Mouse (Mus musculus) lung, embryonic 14.5 days (tissue): Measurements from ENCODE around the gene Taok1. TPM values are rescaled to one million over a fixed set of nuclear protein-coding genes. Genes with fewer than 3 reads are reported as not detected.

ENCODE experiments used
- ATAC-seq: fragments of 200-750 bp; cut with Nextera tagmentation; 2 replicates; pipeline ENCODE4 v1.8.0; 2017; ENCODE audit warnings: mild to moderate bottlenecking, moderate TSS enrichment, moderate library complexity; ENCODE audit not compliant: insufficient read depth
- DNase-seq: peaks from one replicate; pipeline ENCODE4 v3.0.0-alpha.2; 2015
- H3K27ac ChIP-seq: fragments of 300-500 bp; sonication (generic); 2 replicates; pipeline ENCODE4 v1.5.1; 2014; ENCODE audit warnings: low read depth, mild to moderate bottlenecking, moderate library complexity
- H3K27me3 ChIP-seq: fragments of 300-500 bp; sonication (generic); 2 replicates; pipeline ENCODE4 v1.6.1; 2014; ENCODE audit warnings: low read length, control low read depth; ENCODE audit not compliant: insufficient read depth
- H3K36me3 ChIP-seq: fragments of 300-500 bp; sonication (generic); 2 replicates; pipeline ENCODE4 v1.6.1; 2014; ENCODE audit warnings: control low read depth; ENCODE audit not compliant: insufficient read depth
- H3K4me1 ChIP-seq: fragments of 300-500 bp; sonication (generic); 2 replicates; pipeline ENCODE4 v1.6.1; 2014; ENCODE audit warnings: antibody characterized with exemption, control low read depth; ENCODE audit not compliant: insufficient read depth
- H3K4me2 ChIP-seq: fragments of 300-500 bp; sonication (generic); 2 replicates; pipeline ENCODE4 v1.6.1; 2014; ENCODE audit warnings: mild to moderate bottlenecking
- H3K4me3 ChIP-seq: fragments of 300-500 bp; sonication (generic); 2 replicates; pipeline ENCODE4 v1.5.1; 2014; ENCODE audit warnings: low read depth, low read length
- H3K9ac ChIP-seq: fragments of 300-500 bp; sonication (generic); 2 replicates; pipeline ENCODE4 v1.6.1; 2014
- H3K9me3 ChIP-seq: fragments of 300-500 bp; sonication (generic); 2 replicates; pipeline ENCODE4 v1.6.1; 2016; ENCODE audit warnings: low read depth, low read length, control low read depth
- CTCF ChIP-seq: IDR thresholded peaks from 2 replicates; pipeline ENCODE4 v1.5.1; 2016; ENCODE audit warnings: antibody characterized with exemption, low read depth
- WGBS: fragments of 180-500 bp; shearing (Covaris S2); extraction: QIAGEN DNeasy Blood & Tissue Kit; methylation state at CpG from one replicate; pipeline ENCODE4 v1.1.7; 2014; 5-methylcytosine and 5-hydroxymethylcytosine counted together
- polyA plus RNA-seq: library from polyadenylated mRNA; unstranded; fragments of >200 nt; fragmentation: Nextera tagmentation; extraction: Ambion mirVana; gene quantifications from 2 replicates; pipeline ENCODE4 v1.2.1, GENCODE M21; 2014

Gene Taok1
- polyA plus RNA-seq, 1 experiment from 2014 or later: 20.8 TPM

DNA sequence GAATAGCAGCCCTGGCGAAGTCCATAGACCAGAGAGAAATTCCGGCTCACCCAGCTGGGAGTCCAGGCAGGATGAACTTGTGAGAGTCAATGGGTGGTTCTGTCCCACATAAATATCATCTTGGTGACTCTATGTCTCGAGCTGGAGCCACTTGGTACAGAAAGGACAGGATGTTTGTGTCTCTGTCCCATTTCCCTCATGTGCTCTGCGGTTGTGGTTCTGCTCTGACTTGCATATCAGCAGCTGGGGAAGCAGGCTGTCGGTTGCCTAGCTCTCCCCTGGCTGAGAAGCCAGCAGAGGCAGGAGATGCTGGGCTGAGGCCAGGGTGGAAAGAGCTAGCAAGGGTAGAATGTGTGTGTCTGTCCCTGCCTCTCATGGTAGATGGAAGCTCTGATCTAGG, 88.6 kb downstream of the Taok1 start, which contains the start of gene Gm10392:
Gene Gm10392 (minus strand): TSS at position 156 of the 400 bp plus-strand sequence.
- ATAC-seq: no peak
- TF ChIP-seq CTCF: no peak
- Histone ChIP-seq H3K9ac (no peak within 1 kb of the TSS), H3K9me3 (no peaks in the 10 kb centered on the region), H3K4me2 (no peak within 1 kb of the TSS), H3K27me3 (peaks cover 17% of the 10 kb centered on the region), H3K4me3 (no peak within 1 kb of the TSS), H3K4me1 (peaks cover 14% of the 10 kb centered on the region), H3K36me3 (no peaks in the 10 kb centered on the region), H3K27ac (no peak within 1 kb of the TSS)
- no peak for DNase-seq
- 52% methylated on average over 5 of the region's 5 CpGs for WGBS

GRCm38 (mm10) chr11:77518051-77518798, 89.4 kb downstream of the Taok1 start:
- ATAC-seq (no peak), DNase-seq (no peak)
- no peak overlapping the region for H3K27ac ChIP-seq
- no peaks in the 10 kb centered on the region for H3K9me3 ChIP-seq
- no peak overlapping the region for H3K4me2 ChIP-seq
- H3K9ac ChIP-seq: no peak overlapping the region
- no peak for TF ChIP-seq CTCF
- H3K36me3 ChIP-seq: no peaks in the 10 kb centered on the region
- peaks cover 20% of the 10 kb centered on the region for H3K4me1 ChIP-seq
- 77% methylated on average over 27 of the region's 27 CpGs for WGBS
- H3K27me3 ChIP-seq: peaks cover 17% of the 10 kb centered on the region
- H3K4me3 ChIP-seq: no peak overlapping the region

DNA sequence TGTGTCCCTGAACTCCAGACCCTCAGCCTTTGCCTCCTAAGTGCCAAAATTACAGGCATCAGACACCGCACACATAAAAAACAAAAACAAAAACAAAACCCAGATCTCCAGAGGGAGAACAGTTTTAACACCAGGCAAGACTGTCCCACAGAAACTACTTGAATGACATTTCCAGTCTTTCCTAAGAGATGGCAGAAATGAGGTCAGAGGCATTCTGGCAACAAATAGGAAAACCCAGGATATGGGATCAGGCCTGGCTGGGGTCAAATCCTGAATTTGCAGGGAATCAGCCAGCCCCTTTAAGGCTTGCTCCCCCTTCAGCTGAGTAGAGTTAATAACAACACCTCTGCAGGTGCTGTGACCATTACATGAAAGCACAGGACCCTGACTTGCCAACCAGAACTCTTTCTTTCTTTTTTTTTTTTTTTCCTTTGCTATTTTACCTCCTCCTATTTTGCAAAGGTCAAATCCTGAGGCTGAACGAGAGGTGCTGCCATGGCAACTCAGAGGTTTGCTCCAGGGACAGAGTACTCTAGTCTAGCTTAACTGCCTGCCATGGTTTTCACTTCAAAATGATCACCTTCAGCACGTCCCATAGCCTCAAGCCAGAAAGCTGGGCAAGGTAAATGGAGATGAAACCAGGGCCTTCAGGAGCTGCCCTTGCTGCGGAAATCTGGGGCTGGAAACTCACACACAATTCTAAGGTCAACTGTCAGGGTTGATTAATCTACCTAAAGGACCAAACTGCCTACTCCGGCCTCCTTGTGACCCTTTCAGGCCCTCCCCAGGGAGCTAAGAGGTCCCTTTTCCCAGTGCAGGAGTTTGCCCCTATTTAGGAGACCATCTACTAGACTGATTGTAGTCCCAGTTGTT, 90.8 kb downstream of the Taok1 start:
- WGBS: 67% methylated on average over 5 of the region's 5 CpGs
- Histone ChIP-seq H3K36me3 (no peaks in the 10 kb centered on the region), H3K4me3 (no peak overlapping the region), H3K4me1 (peaks cover 25% of the 10 kb centered on the region), H3K9ac (no peak overlapping the region), H3K27me3 (peaks cover 17% of the 10 kb centered on the region), H3K9me3 (no peaks in the 10 kb centered on the region), H3K27ac (no peak overlapping the region), H3K4me2 (no peak overlapping the region; the same call in 1 of the 2 replicates)
- DNase-seq (no peak), ATAC-seq (no peak)
- TF ChIP-seq CTCF: no peak

DNA sequence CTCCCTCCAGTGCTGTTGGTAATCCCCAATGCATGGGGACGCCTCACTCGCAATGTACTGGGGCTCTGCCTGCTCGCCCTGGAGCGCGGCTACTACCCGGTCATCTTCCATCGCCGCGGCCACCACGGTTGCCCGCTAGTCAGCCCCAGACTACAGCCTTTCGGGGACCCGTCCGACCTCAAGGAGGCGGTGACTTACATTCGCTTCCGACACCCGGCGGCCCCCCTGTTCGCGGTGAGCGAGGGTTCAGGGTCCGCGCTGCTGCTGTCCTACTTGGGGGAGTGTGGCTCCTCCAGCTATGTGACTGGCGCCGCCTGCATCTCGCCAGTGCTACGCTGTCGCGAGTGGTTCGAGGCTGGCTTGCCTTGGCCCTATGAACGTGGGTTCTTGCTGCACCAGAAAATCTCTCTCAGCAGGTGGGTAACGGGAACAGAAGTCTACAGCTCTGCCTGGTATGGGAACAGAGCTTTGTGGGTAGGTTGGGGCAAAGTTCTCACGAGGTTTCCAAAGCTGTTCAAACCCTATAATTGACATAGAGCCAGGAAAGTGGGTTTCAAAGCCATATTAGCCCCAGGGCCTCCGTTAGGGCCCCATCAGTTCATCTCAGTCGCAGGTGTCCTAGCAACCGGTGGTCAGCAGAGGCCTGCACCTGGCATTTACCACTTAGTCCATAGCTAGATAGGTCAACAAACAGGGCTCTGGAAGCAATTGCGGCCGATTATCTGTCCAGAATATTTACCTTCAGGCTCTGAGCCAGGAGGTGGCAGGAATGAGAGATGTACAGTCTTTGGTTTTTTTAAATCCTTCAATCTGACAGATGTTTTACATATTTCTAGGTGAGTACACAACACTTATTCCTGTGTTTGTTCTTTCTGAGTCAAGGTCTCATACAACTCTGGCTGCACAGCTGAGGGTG, 91.7 kb downstream of the Taok1 start, which contains the start of gene Trp53i13:
Gene Trp53i13 (minus strand): TSS at position 344 of the 916 bp plus-strand sequence.
- H3K9ac ChIP-seq: peak within 1 kb of the TSS; percentile 49
- H3K27me3 ChIP-seq: peaks cover 17% of the 10 kb centered on the region
- peak within 1 kb of the TSS; percentile 94 for H3K4me2 ChIP-seq
- no peaks in the 10 kb centered on the region for H3K9me3 ChIP-seq
- DNase-seq (peak; percentile 31), ATAC-seq (no peak)
- H3K36me3 ChIP-seq: no peaks in the 10 kb centered on the region
- WGBS: 6% methylated on average over 39 of the region's 39 CpGs
- peaks cover 27% of the 10 kb centered on the region for H3K4me1 ChIP-seq
- H3K27ac ChIP-seq: no peak within 1 kb of the TSS
- H3K4me3 ChIP-seq: peak within 1 kb of the TSS; percentile 48
- no peak for TF ChIP-seq CTCF

DNA sequence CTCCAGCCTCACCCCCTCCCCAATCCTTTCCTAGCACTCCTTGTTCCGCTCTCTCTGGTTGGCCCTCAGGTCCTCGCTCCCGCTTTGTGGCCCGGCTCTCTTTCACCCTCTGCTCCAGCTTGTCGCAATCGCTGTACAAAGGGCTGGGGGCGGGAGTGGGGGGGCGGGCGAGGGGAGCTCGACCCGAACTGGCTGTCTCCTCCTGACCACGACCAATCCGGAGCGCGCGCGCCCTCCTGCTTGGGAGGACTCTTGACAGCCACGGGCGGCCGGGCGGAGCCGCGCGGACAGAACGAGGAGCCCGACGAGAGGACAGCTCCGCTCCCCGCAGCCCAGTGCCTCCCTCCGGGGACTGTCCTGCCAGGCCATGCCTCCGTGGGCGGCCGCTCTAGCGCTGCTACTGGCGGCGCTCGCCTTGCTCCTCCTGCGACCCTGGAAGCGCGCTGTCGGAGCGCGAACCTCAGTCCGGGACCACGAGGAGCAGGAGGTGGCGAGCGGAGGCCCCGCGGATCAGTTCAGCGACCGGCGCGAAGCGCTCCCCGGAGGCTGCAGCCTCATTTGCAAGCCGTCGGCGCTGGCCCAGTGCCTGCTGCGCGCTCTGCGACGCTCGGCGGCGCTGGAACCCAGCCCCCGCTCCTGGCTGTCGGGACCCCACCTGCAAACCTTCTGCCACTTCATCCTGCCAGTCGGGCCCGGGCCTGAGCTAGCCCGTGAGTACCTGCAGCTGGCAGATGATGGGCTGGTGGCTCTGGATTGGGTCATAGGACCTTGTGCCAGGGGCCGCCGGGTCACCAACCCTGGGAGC, 92.6 kb downstream of the Taok1 start, which contains the start of gene Abhd15:
Gene Abhd15 (plus strand): TSS at position 290 of the 805 bp plus-strand sequence.
- Histone ChIP-seq H3K9ac (peak within 1 kb of the TSS; percentile 49), H3K27me3 (peaks cover 17% of the 10 kb centered on the region), H3K4me1 (peaks cover 27% of the 10 kb centered on the region), H3K27ac (peak within 1 kb of the TSS; percentile 68; the same call in 1 of the 2 replicates), H3K36me3 (peaks cover 8% of the 10 kb centered on the region; the same call in 1 of the 2 replicates), H3K4me2 (peak within 1 kb of the TSS; percentile 94), H3K9me3 (no peaks in the 10 kb centered on the region), H3K4me3 (peak within 1 kb of the TSS; percentile 71)
- under 1% methylated on average over 71 of the region's 72 CpGs for WGBS
- DNase-seq: peak; percentile 88
- peak; percentile 62 for ATAC-seq
- no peak for TF ChIP-seq CTCF
